Mouse (Mus musculus): ENCODE results near the gene Barx1. TPM values are rescaled to one million over a fixed set of nuclear protein-coding genes. Genes with fewer than 3 reads are reported as not detected.

Gene Barx1
- polyA plus RNA-seq (2017; shearing (Covaris generic)), result not detected

GRCm38 (mm10) chr13:48662431-48663143 is at the start of gene Barx1:
Gene Barx1 (plus strand): TSS chr13:48662998.

GRCm38 (mm10) chr13:48625433-48626184 is 37.2 kb upstream of the Barx1 start, which contains the start of gene Ptpdc1:
Gene Ptpdc1 (minus strand): TSS chr13:48625664.

Other genes with a start within 250 kb of the Barx1 start
- gene Zfp169, start 149.5 kb upstream of the Barx1 start, polyA plus RNA-seq (2017; shearing (Covaris generic)), result 44.2 TPM
- 3.6 TPM for gene A830005F24Rik, start 149.4 kb upstream of the Barx1 start, polyA plus RNA-seq (2017; shearing (Covaris generic))
- gene Ptpdc1, start 37.3 kb upstream of the Barx1 start, polyA plus RNA-seq (2017; shearing (Covaris generic)), result 1.4 TPM
- 5.2 TPM for gene Phf2, start 208.1 kb downstream of the Barx1 start, polyA plus RNA-seq (2017; shearing (Covaris generic))